Mouse (Mus musculus): ENCODE measurements around the gene Dnah11. TPM values are rescaled to one million over a fixed set of nuclear protein-coding genes. Genes with fewer than 3 reads are reported as not detected.

Dnah11 gene
- polyA plus RNA-seq (2014; fragmentation: Nextera tagmentation; extraction: Ambion mirVana) = 0.32 and 0.60 TPM in 2 replicates

- H3K9ac ChIP-seq (ENCODE audit: low read length) = no peak within 1 kb of the TSS
These were observed at the start of gene Dnah11 for GRCm38 (mm10) chr12:118198386-118199093. TSS of gene Dnah11 (minus strand) at chr12:118199043.

DNA sequence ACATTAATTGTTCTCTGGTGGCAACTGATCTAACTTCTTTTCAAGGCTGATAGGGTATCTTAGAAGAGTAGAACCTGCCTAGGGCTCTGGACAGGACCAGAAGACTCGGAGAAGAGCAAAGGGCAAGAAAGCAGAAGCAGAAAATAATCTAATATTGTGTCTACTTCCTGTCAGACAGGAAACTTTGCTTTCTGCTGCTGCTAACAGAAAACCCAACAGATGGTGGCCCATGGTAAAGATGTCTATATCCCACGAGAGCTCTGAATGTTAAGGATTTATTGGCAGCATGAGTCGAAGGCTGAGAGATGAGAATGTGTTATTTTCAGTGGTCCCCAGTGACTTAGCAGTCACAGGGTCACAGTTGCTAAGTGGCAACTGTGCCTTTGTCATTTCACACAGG lies 22.3 kb upstream of the Dnah11 start:
- no peak overlapping the region for H3K4me3 ChIP-seq (ENCODE audit: low read depth, low read length)
- H3K36me3 ChIP-seq (ENCODE audit: control insufficient read depth, insufficient read depth, low read length) = no peaks in the 10 kb centered on the region
- WGBS = 67% methylated on average over 3 of the region's 3 CpGs
- no peaks in the 10 kb centered on the region for H3K4me1 ChIP-seq (replicated peaks; ENCODE audit: control insufficient read depth, insufficient read depth, low read length)
- DNase-seq (ENCODE audit: low spot score) (no peak), ATAC-seq (replicated peaks; ENCODE audit: low FRiP score, low TSS enrichment, low read depth) (no peak)
- H3K9me3 ChIP-seq (ENCODE audit: control insufficient read depth, low read length) = no peaks in the 10 kb centered on the region
- no peak overlapping the region for H3K9ac ChIP-seq (ENCODE audit: low read length)
- H3K27me3 ChIP-seq (replicated peaks; ENCODE audit: control insufficient read depth, insufficient read depth, low read length) = no peaks in the 10 kb centered on the region
- H3K27ac ChIP-seq (ENCODE audit: low read depth) = no peak overlapping the region
- H3K4me2 ChIP-seq (ENCODE audit: low read length) = no peak overlapping the region

More at GRCm38 (mm10) chr12:118198386-118199093, at the start of gene Dnah11:
- WGBS = under 1% methylated on average over 47 of the region's 47 CpGs
- H3K4me1 ChIP-seq (replicated peaks; ENCODE audit: control insufficient read depth, insufficient read depth, low read length) = no peaks in the 10 kb centered on the region
- H3K27me3 ChIP-seq (replicated peaks; ENCODE audit: control insufficient read depth, insufficient read depth, low read length) = peaks cover 34% of the 10 kb centered on the region
- peak within 1 kb of the TSS; percentile 55 for H3K4me3 ChIP-seq (ENCODE audit: low read depth, low read length)
- DNase-seq (ENCODE audit: low spot score) (peak; percentile 89), ATAC-seq (replicated peaks; ENCODE audit: low FRiP score, low TSS enrichment, low read depth) (peak; percentile 97)
- H3K4me2 ChIP-seq (ENCODE audit: low read length) = peak within 1 kb of the TSS; percentile 93
- H3K27ac ChIP-seq (ENCODE audit: low read depth) = no peak within 1 kb of the TSS
- H3K9me3 ChIP-seq (ENCODE audit: control insufficient read depth, low read length) = no peaks in the 10 kb centered on the region
- no peaks in the 10 kb centered on the region for H3K36me3 ChIP-seq (ENCODE audit: control insufficient read depth, insufficient read depth, low read length)

DNA sequence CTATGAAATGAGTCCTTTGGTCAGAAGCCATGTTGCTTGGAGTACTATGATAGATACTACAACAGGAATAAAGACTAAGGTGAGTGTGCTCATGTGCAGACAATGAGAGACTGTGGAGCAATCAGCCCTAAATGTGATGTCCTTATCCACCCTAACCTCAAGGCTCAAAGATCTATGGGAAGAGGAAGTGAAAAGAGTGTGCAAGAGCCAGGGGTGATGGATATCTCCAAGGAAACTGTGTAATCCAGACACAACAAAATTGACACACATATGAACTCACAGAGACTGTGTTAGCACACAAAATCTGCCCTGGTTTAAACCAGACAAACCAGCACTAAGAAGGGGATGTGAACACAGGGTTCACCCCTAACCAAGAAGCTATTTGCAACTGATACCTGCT lies 21.2 kb upstream of the Dnah11 start:
- Histone ChIP-seq H3K9ac (ENCODE audit: low read length) (no peak overlapping the region), H3K4me2 (ENCODE audit: low read length) (no peak overlapping the region), H3K27me3 (replicated peaks; ENCODE audit: control insufficient read depth, insufficient read depth, low read length) (no peaks in the 10 kb centered on the region), H3K4me3 (ENCODE audit: low read depth, low read length) (no peak overlapping the region), H3K36me3 (ENCODE audit: control insufficient read depth, insufficient read depth, low read length) (no peaks in the 10 kb centered on the region), H3K27ac (ENCODE audit: low read depth) (no peak overlapping the region), H3K9me3 (ENCODE audit: control insufficient read depth, low read length) (no peaks in the 10 kb centered on the region), H3K4me1 (replicated peaks; ENCODE audit: control insufficient read depth, insufficient read depth, low read length) (no peaks in the 10 kb centered on the region)
- ATAC-seq (replicated peaks; ENCODE audit: low FRiP score, low TSS enrichment, low read depth) = no peak
- no peak for DNase-seq (ENCODE audit: low spot score)

- no peaks in the 10 kb centered on the region for H3K36me3 ChIP-seq (ENCODE audit: control insufficient read depth, insufficient read depth, low read length)
- 52% methylated on average over 2 of the region's 2 CpGs for WGBS
- H3K9me3 ChIP-seq (ENCODE audit: control insufficient read depth, low read length) = no peaks in the 10 kb centered on the region
- no peak overlapping the region for H3K9ac ChIP-seq (ENCODE audit: low read length)
- no peak for ATAC-seq (replicated peaks; ENCODE audit: low FRiP score, low TSS enrichment, low read depth)
- H3K4me3 ChIP-seq (ENCODE audit: low read depth, low read length) = no peak overlapping the region
- H3K27me3 ChIP-seq (replicated peaks; ENCODE audit: control insufficient read depth, insufficient read depth, low read length) = no peaks in the 10 kb centered on the region
- H3K4me1 ChIP-seq (replicated peaks; ENCODE audit: control insufficient read depth, insufficient read depth, low read length) = no peaks in the 10 kb centered on the region
- DNase-seq (ENCODE audit: low spot score) = no peak
- H3K27ac ChIP-seq (ENCODE audit: low read depth) = no peak overlapping the region
- H3K4me2 ChIP-seq (ENCODE audit: low read length) = no peak overlapping the region
These were observed 13.3 kb upstream of the Dnah11 start for GRCm38 (mm10) chr12:118212163-118212562.

DNA sequence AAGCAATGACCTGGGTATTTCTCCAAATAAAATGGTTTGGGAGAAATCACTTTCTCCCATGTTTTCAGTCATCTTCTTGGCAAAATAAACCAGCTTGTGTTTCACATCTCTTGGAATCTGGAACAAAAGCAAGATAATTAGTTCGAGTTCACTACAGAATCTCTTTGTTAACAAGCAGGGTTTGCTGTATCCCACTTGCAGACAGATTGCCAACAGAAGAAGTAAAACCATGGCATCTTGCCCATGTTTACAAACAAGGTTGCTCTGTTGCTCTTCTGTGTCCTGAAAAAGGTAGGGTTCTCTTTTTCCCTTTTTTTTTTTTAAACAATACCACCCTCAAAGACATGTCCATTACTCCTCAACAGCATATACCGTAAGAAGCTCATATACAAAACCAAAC lies 2.3 kb downstream of the Dnah11 start:
- Histone ChIP-seq H3K9ac (ENCODE audit: low read length) (no peak overlapping the region), H3K27ac (ENCODE audit: low read depth) (no peak overlapping the region), H3K4me1 (replicated peaks; ENCODE audit: control insufficient read depth, insufficient read depth, low read length) (no peaks in the 10 kb centered on the region), H3K4me3 (ENCODE audit: low read depth, low read length) (no peak overlapping the region), H3K9me3 (ENCODE audit: control insufficient read depth, low read length) (no peaks in the 10 kb centered on the region), H3K4me2 (ENCODE audit: low read length) (no peak overlapping the region), H3K36me3 (ENCODE audit: control insufficient read depth, insufficient read depth, low read length) (no peaks in the 10 kb centered on the region), H3K27me3 (replicated peaks; ENCODE audit: control insufficient read depth, insufficient read depth, low read length) (peaks cover 34% of the 10 kb centered on the region)
- DNase-seq (ENCODE audit: low spot score) = no peak
- no peak for ATAC-seq (replicated peaks; ENCODE audit: low FRiP score, low TSS enrichment, low read depth)
- WGBS = 59% methylated on average over 2 of the region's 2 CpGs

GRCm38 (mm10) chr12:118189535-118189934 lies 9.3 kb downstream of the Dnah11 start:
- 87% methylated on average over 3 of the region's 3 CpGs for WGBS

GRCm38 (mm10) chr12:118187663-118188062 lies 11.2 kb downstream of the Dnah11 start:
- Histone ChIP-seq H3K27ac (ENCODE audit: low read depth) (no peak overlapping the region), H3K4me3 (ENCODE audit: low read depth, low read length) (no peak overlapping the region), H3K27me3 (replicated peaks; ENCODE audit: control insufficient read depth, insufficient read depth, low read length) (peaks cover 4% of the 10 kb centered on the region), H3K4me1 (replicated peaks; ENCODE audit: control insufficient read depth, insufficient read depth, low read length) (peaks cover 19% of the 10 kb centered on the region), H3K9me3 (ENCODE audit: control insufficient read depth, low read length) (no peaks in the 10 kb centered on the region), H3K36me3 (ENCODE audit: control insufficient read depth, insufficient read depth, low read length) (no peaks in the 10 kb centered on the region), H3K4me2 (ENCODE audit: low read length) (no peak overlapping the region), H3K9ac (ENCODE audit: low read length) (no peak overlapping the region)
- ATAC-seq (replicated peaks; ENCODE audit: low FRiP score, low TSS enrichment, low read depth) = peak; percentile 47; the same call in 1 of the 2 replicates
- 39% methylated on average over 2 of the region's 2 CpGs for WGBS
- DNase-seq (ENCODE audit: low spot score) = no peak

More at GRCm38 (mm10) chr12:118189535-118189934, 9.3 kb downstream of the Dnah11 start:
- ATAC-seq (replicated peaks; ENCODE audit: low FRiP score, low TSS enrichment, low read depth) (no peak), DNase-seq (ENCODE audit: low spot score) (no peak)
- Histone ChIP-seq H3K4me1 (replicated peaks; ENCODE audit: control insufficient read depth, insufficient read depth, low read length) (peaks cover 19% of the 10 kb centered on the region), H3K4me2 (ENCODE audit: low read length) (no peak overlapping the region), H3K9ac (ENCODE audit: low read length) (no peak overlapping the region), H3K4me3 (ENCODE audit: low read depth, low read length) (no peak overlapping the region), H3K36me3 (ENCODE audit: control insufficient read depth, insufficient read depth, low read length) (no peaks in the 10 kb centered on the region), H3K9me3 (ENCODE audit: control insufficient read depth, low read length) (no peaks in the 10 kb centered on the region), H3K27me3 (replicated peaks; ENCODE audit: control insufficient read depth, insufficient read depth, low read length) (peaks cover 4% of the 10 kb centered on the region), H3K27ac (ENCODE audit: low read depth) (no peak overlapping the region)

GRCm38 (mm10) chr12:118186881-118187489 lies 11.9 kb downstream of the Dnah11 start:
- H3K9me3 ChIP-seq (ENCODE audit: control insufficient read depth, low read length) = no peaks in the 10 kb centered on the region
- ATAC-seq (replicated peaks; ENCODE audit: low FRiP score, low TSS enrichment, low read depth) (peak; percentile 61), DNase-seq (ENCODE audit: low spot score) (no peak)
- H3K4me1 ChIP-seq (replicated peaks; ENCODE audit: control insufficient read depth, insufficient read depth, low read length) = peaks cover 19% of the 10 kb centered on the region
- H3K4me3 ChIP-seq (ENCODE audit: low read depth, low read length) = no peak overlapping the region
- peak overlapping the region; percentile 26 for H3K4me2 ChIP-seq (ENCODE audit: low read length)
- H3K27ac ChIP-seq (ENCODE audit: low read depth) = peak overlapping the region; percentile 51; the same call in 1 of the 2 replicates
- no peak overlapping the region for H3K9ac ChIP-seq (ENCODE audit: low read length)
- WGBS = 11% methylated on average over 4 of the region's 4 CpGs
- H3K36me3 ChIP-seq (ENCODE audit: control insufficient read depth, insufficient read depth, low read length) = no peaks in the 10 kb centered on the region
- H3K27me3 ChIP-seq (replicated peaks; ENCODE audit: control insufficient read depth, insufficient read depth, low read length) = peaks cover 4% of the 10 kb centered on the region

Data from intestine, embryonic 14.5 days (tissue).